Mouse (Mus musculus) limb, embryonic 14.5 days (tissue): ENCODE data around the gene Cps1. TPM values are rescaled to one million over a fixed set of nuclear protein-coding genes. Genes with fewer than 3 reads are reported as not detected.

Source experiments
- ATAC-seq: fragments of 200-750 bp; cut with Nextera tagmentation; 2 replicates; pipeline ENCODE4 v1.8.0; 2017; ENCODE audit warnings: low read depth, moderate number of reproducible peaks, moderate TSS enrichment; ENCODE audit not compliant: low FRiP score
- DNase-seq: peaks from one replicate; pipeline ENCODE4 v3.0.0-alpha.2; 2015; ENCODE audit warnings: low spot score
- H3K27ac ChIP-seq: fragments of 300-500 bp; sonication (generic); replicated peaks from 2 replicates; pipeline ENCODE4 v1.5.1; 2014; ENCODE audit warnings: low read depth, mild to moderate bottlenecking, low read length, moderate library complexity, mixed read lengths
- H3K27me3 ChIP-seq: fragments of 300-500 bp; sonication (generic); 2 replicates; pipeline ENCODE4 v1.6.1; 2014; ENCODE audit warnings: low read length, mixed read lengths; ENCODE audit not compliant: control insufficient read depth, insufficient read depth
- H3K36me3 ChIP-seq: fragments of 300-500 bp; sonication (generic); 2 replicates; pipeline ENCODE4 v1.6.1; 2014; ENCODE audit warnings: mild to moderate bottlenecking, low read length, moderate library complexity, mixed read lengths; ENCODE audit not compliant: control insufficient read depth, insufficient read depth
- H3K4me1 ChIP-seq: fragments of 300-500 bp; sonication (generic); 2 replicates; pipeline ENCODE4 v1.6.1; 2014; ENCODE audit warnings: antibody characterized with exemption, low read length, mixed read lengths; ENCODE audit not compliant: control insufficient read depth, insufficient read depth
- H3K4me2 ChIP-seq: fragments of 300-500 bp; sonication (generic); replicated peaks from 2 replicates; pipeline ENCODE4 v1.6.1; 2014; ENCODE audit warnings: low read depth, mild to moderate bottlenecking, low read length, moderate library complexity; ENCODE audit not compliant: severe bottlenecking
- H3K4me3 ChIP-seq: fragments of 300-500 bp; sonication (generic); replicated peaks from 2 replicates; pipeline ENCODE4 v1.5.1; 2014; ENCODE audit warnings: low read length
- H3K9ac ChIP-seq: fragments of 300-500 bp; sonication (generic); 2 replicates; pipeline ENCODE4 v1.6.1; 2014; ENCODE audit warnings: mild to moderate bottlenecking, low read depth, low read length, moderate library complexity; ENCODE audit not compliant: severe bottlenecking
- H3K9me3 ChIP-seq: fragments of 300-500 bp; sonication (generic); 2 replicates; pipeline ENCODE4 v1.6.1; 2016; ENCODE audit warnings: low read length; ENCODE audit not compliant: control insufficient read depth
- POLR2A ChIP-seq: fragments of 200-500 bp; IDR thresholded peaks from 2 replicates; pipeline ENCODE4 v1.8.0; 2012; ENCODE audit warnings: inconsistent platforms, mild to moderate bottlenecking, moderate library complexity, borderline replicate concordance; ENCODE audit not compliant: insufficient read depth, insufficient read length; ENCODE audit errors: extremely low read depth
- WGBS: fragments of 180-500 bp; shearing (Covaris S2); extraction: QIAGEN DNeasy Blood & Tissue Kit; methylation state at CpG from one replicate; pipeline ENCODE4 v1.1.7; 2014; 5-methylcytosine and 5-hydroxymethylcytosine counted together
- polyA plus RNA-seq, 2 experiments: library from polyadenylated mRNA; depleted of rRNA in 1 of 2; stranded (reverse) in 1 of 2; unstranded in 1 of 2; fragments of >200 nt; fragmentation: Nextera tagmentation in 1 of 2; extraction: Ambion mirVana in 1 of 2; gene quantifications; 2 replicates each; pipeline versions ENCODE4 v1.2.1 to v1.2.3; 2012 to 2014

Cps1 gene
- polyA plus RNA-seq (2012; rRNA removed) = 0.11 and 0.19 TPM in 2 replicates
- 0.22 and 0.29 TPM in 2 replicates for polyA plus RNA-seq (2014; fragmentation: Nextera tagmentation; extraction: Ambion mirVana)

- 74% methylated on average over 3 of the region's 3 CpGs for WGBS
- ATAC-seq = no peak
Observed at GRCm38 (mm10) chr1:67122797-67123196, at the start of gene Cps1. Gene Cps1, plus strand, starts transcription at chr1:67123026.

GRCm38 (mm10) chr1:67077739-67078138 is 45.1 kb upstream of the Cps1 start:
- DNase-seq = no peak
- whole genome bisulfite sequencing = 66% methylated on average over 2 of the region's 2 CpGs
- Histone ChIP-seq H3K4me2 (no peak overlapping the region), H3K9ac (no peak overlapping the region), H3K4me1 (no peaks in the 10 kb centered on the region), H3K4me3 (no peak overlapping the region), H3K9me3 (no peaks in the 10 kb centered on the region), H3K27me3 (no peaks in the 10 kb centered on the region), H3K27ac (no peak overlapping the region), H3K36me3 (no peaks in the 10 kb centered on the region)
- ATAC-seq = no peak
- TF ChIP-seq POLR2A = no peak

More at GRCm38 (mm10) chr1:67122797-67123196, at the start of gene Cps1:
- H3K9me3 ChIP-seq = no peaks in the 10 kb centered on the region
- H3K4me2 ChIP-seq = no peak within 1 kb of the TSS
- no peak within 1 kb of the TSS for H3K4me3 ChIP-seq
- H3K9ac ChIP-seq = no peak within 1 kb of the TSS
- no peak for DNase-seq
- no peaks in the 10 kb centered on the region for H3K4me1 ChIP-seq
- H3K36me3 ChIP-seq = no peaks in the 10 kb centered on the region
- H3K27me3 ChIP-seq = no peaks in the 10 kb centered on the region
- no peak for TF ChIP-seq POLR2A
- no peak within 1 kb of the TSS for H3K27ac ChIP-seq

GRCm38 (mm10) chr1:67078666-67079065 is 44.2 kb upstream of the Cps1 start:
- DNase-seq = no peak

GRCm38 (mm10) chr1:67079146-67079545 is 43.7 kb upstream of the Cps1 start:
- TF ChIP-seq POLR2A = no peak
- WGBS = 89% methylated on average over 7 of the region's 7 CpGs
- no peak overlapping the region for H3K9ac ChIP-seq
- H3K36me3 ChIP-seq = no peaks in the 10 kb centered on the region
- H3K4me2 ChIP-seq = no peak overlapping the region
- no peak overlapping the region for H3K4me3 ChIP-seq
- no peaks in the 10 kb centered on the region for H3K9me3 ChIP-seq
- no peak overlapping the region for H3K27ac ChIP-seq
- DNase-seq (no peak), ATAC-seq (no peak)
- H3K27me3 ChIP-seq = no peaks in the 10 kb centered on the region
- H3K4me1 ChIP-seq = no peaks in the 10 kb centered on the region

More at GRCm38 (mm10) chr1:67078666-67079065, 44.2 kb upstream of the Cps1 start:
- no peak overlapping the region for H3K4me3 ChIP-seq
- no peaks in the 10 kb centered on the region for H3K4me1 ChIP-seq
- TF ChIP-seq POLR2A = no peak
- no peaks in the 10 kb centered on the region for H3K36me3 ChIP-seq
- H3K9me3 ChIP-seq = no peaks in the 10 kb centered on the region
- ATAC-seq = no peak
- no peak overlapping the region for H3K27ac ChIP-seq
- no peak overlapping the region for H3K9ac ChIP-seq
- 70% methylated on average over 2 of the region's 2 CpGs for WGBS
- no peaks in the 10 kb centered on the region for H3K27me3 ChIP-seq
- H3K4me2 ChIP-seq = no peak overlapping the region

- Histone ChIP-seq H3K4me2 (no peak overlapping the region), H3K36me3 (no peaks in the 10 kb centered on the region), H3K4me1 (no peaks in the 10 kb centered on the region), H3K4me3 (no peak overlapping the region), H3K9me3 (no peaks in the 10 kb centered on the region), H3K9ac (no peak overlapping the region), H3K27ac (no peak overlapping the region), H3K27me3 (no peaks in the 10 kb centered on the region)
- ATAC-seq (no peak), DNase-seq (no peak)
- TF ChIP-seq POLR2A = no peak
- 87% methylated on average over 1 of the region's 1 CpGs for WGBS
Observed at GRCm38 (mm10) chr1:67092473-67092872, 30.4 kb upstream of the Cps1 start.

GRCm38 (mm10) chr1:67099215-67099614 is 23.6 kb upstream of the Cps1 start:
- no peak overlapping the region for H3K4me3 ChIP-seq
- no peak overlapping the region for H3K4me2 ChIP-seq
- H3K9ac ChIP-seq = no peak overlapping the region
- no peaks in the 10 kb centered on the region for H3K9me3 ChIP-seq
- no peaks in the 10 kb centered on the region for H3K36me3 ChIP-seq
- WGBS = 79% methylated on average over 1 of the region's 1 CpGs
- ATAC-seq = no peak
- H3K27ac ChIP-seq = no peak overlapping the region
- DNase-seq = no peak
- no peak for TF ChIP-seq POLR2A
- no peaks in the 10 kb centered on the region for H3K27me3 ChIP-seq
- H3K4me1 ChIP-seq = no peaks in the 10 kb centered on the region
